Mouse (Mus musculus) forebrain, embryonic 16.5 days (tissue): ENCODE data around the gene Slc6a21. TPM values are rescaled to one million over a fixed set of nuclear protein-coding genes. Genes with fewer than 3 reads are reported as not detected.
"Not testable (repeated sequence)": the region's sequence is repeated elsewhere in the genome, so short reads cannot be mapped to it uniquely, and the experiment has no call there.

Experiments
- ATAC-seq: fragments of 200-750 bp; cut with Nextera tagmentation; 2 replicates; pipeline ENCODE4 v1.8.0; 2017; ENCODE audit warnings: mild to moderate bottlenecking, moderate library complexity
- H3K27ac ChIP-seq: fragments of 300-500 bp; sonication (generic); 2 replicates; pipeline ENCODE4 v1.5.1; 2014; ENCODE audit warnings: low read length, control low read depth
- H3K27me3 ChIP-seq: fragments of 300-500 bp; sonication (generic); replicated peaks from 2 replicates; pipeline ENCODE4 v1.6.1; 2014; ENCODE audit warnings: low read length; ENCODE audit not compliant: control insufficient read depth, insufficient read depth
- H3K36me3 ChIP-seq: fragments of 300-500 bp; sonication (generic); 2 replicates; pipeline ENCODE4 v1.6.1; 2014; ENCODE audit not compliant: control insufficient read depth, insufficient read depth
- H3K4me1 ChIP-seq: fragments of 300-500 bp; sonication (generic); replicated peaks from 2 replicates; pipeline ENCODE4 v1.6.1; 2014; ENCODE audit warnings: low read length; ENCODE audit not compliant: control insufficient read depth, insufficient read depth
- H3K4me2 ChIP-seq: fragments of 300-500 bp; sonication (generic); 2 replicates; pipeline ENCODE4 v1.6.1; 2014; ENCODE audit warnings: mild to moderate bottlenecking, low read length, control low read depth
- H3K4me3 ChIP-seq: fragments of 300-500 bp; sonication (generic); replicated peaks from 2 replicates; pipeline ENCODE4 v1.5.1; 2014; ENCODE audit warnings: mild to moderate bottlenecking, low read length, control low read depth
- H3K9ac ChIP-seq: fragments of 300-500 bp; sonication (generic); replicated peaks from 2 replicates; pipeline ENCODE4 v1.6.1; 2014; ENCODE audit warnings: low read depth, low read length, control low read depth
- H3K9me3 ChIP-seq: fragments of 300-500 bp; sonication (generic); 2 replicates; pipeline ENCODE4 v1.6.1; 2016; ENCODE audit warnings: low read length; ENCODE audit not compliant: control insufficient read depth
- WGBS: fragments of 180-500 bp; shearing (Covaris S2); extraction: QIAGEN DNeasy Blood & Tissue Kit; methylation state at CpG from one replicate; pipeline ENCODE4 v1.1.7; 2014; 5-methylcytosine and 5-hydroxymethylcytosine counted together
- polyA plus RNA-seq: library from polyadenylated mRNA; unstranded; fragments of >200 nt; fragmentation: Nextera tagmentation; extraction: Ambion mirVana; gene quantifications from 2 replicates; pipeline ENCODE4 v1.2.1, GENCODE M21; 2015

The Slc6a21 gene
- polyA plus RNA-seq, 1 experiment from 2014 or later: not detected

- no peaks in the 10 kb centered on the region for H3K4me1 ChIP-seq
- WGBS: 38% methylated on average over 3 of the region's 3 CpGs
Measured at GRCm38 (mm10) chr7:45247666-45248065, 29.6 kb upstream of the Slc6a21 start.

DNA sequence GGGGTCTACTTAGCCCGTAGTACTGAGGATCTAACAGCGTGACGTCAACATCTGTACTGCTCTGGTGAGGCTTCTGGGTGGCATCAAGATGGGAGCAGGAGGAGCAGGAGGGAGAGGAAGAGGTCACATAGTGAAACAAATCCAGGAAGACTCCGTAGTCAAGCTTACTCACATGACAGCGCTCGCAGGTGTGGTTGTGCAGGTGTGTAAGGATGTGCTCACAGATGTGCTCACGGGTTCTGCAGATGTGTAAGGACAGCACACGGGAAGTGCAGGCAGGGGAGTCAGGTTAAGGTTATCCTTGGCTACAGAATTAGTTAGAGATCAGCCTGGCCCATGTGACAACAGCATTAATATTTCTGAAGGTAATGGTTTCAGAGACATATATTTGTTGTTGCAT lies 23.5 kb upstream of the Slc6a21 start:
- no peak overlapping the region for H3K27ac ChIP-seq
- H3K36me3 ChIP-seq: no peaks in the 10 kb centered on the region
- no peak for ATAC-seq
- H3K4me2 ChIP-seq: no peak overlapping the region
- no peaks in the 10 kb centered on the region for H3K4me1 ChIP-seq
- H3K27me3 ChIP-seq: no peaks in the 10 kb centered on the region
- no peak overlapping the region for H3K4me3 ChIP-seq
- H3K9ac ChIP-seq: no peak overlapping the region
- H3K9me3 ChIP-seq: no peaks in the 10 kb centered on the region
- 92% methylated on average over 8 of the region's 8 CpGs for whole genome bisulfite sequencing

More at GRCm38 (mm10) chr7:45247666-45248065, 29.6 kb upstream of the Slc6a21 start:
- H3K27me3 ChIP-seq: no peaks in the 10 kb centered on the region
- no peak overlapping the region for H3K4me3 ChIP-seq
- H3K9me3 ChIP-seq: no peaks in the 10 kb centered on the region
- H3K4me2 ChIP-seq: no peak overlapping the region
- H3K36me3 ChIP-seq: no peaks in the 10 kb centered on the region
- no peak overlapping the region for H3K27ac ChIP-seq
- H3K9ac ChIP-seq: no peak overlapping the region
- no peak for ATAC-seq

DNA sequence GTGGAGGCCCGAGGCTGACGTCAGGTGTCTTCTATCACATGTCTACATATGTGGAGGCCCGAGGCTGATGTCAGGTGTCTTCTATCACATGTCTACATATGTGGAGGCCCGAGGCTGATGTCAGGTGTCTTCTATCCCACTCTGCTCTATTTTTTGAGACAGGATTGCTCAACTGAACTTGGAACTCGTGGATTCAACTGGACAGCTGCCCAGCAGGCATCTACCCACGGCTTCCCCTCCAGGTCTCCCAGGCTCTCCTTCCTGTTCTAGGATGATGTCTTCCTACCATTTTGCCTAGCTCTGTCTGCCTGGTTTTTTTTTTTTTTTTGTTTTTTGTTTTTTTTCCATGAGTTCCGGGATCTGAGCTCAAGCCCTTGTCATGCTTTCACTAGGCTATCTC lies 21.5 kb upstream of the Slc6a21 start:
- not testable (repeated sequence) for H3K27me3 ChIP-seq, H3K27ac ChIP-seq, H3K4me3 ChIP-seq, H3K9me3 ChIP-seq, H3K36me3 ChIP-seq, H3K9ac ChIP-seq, H3K4me1 ChIP-seq, H3K4me2 ChIP-seq, ATAC-seq
- WGBS: 86% methylated on average over 5 of the region's 7 CpGs

GRCm38 (mm10) chr7:45257063-45257840 lies 20.1 kb upstream of the Slc6a21 start:
- Histone ChIP-seq H3K4me1 (peaks cover 2% of the 10 kb centered on the region; the same call in 1 of the 2 replicates), H3K4me2 (no peak overlapping the region), H3K36me3 (no peaks in the 10 kb centered on the region), H3K27me3 (no peaks in the 10 kb centered on the region), H3K27ac (no peak overlapping the region), H3K4me3 (no peak overlapping the region), H3K9ac (no peak overlapping the region), H3K9me3 (no peaks in the 10 kb centered on the region)
- 66% methylated on average over 11 of the region's 11 CpGs for WGBS
- ATAC-seq: no peak

DNA sequence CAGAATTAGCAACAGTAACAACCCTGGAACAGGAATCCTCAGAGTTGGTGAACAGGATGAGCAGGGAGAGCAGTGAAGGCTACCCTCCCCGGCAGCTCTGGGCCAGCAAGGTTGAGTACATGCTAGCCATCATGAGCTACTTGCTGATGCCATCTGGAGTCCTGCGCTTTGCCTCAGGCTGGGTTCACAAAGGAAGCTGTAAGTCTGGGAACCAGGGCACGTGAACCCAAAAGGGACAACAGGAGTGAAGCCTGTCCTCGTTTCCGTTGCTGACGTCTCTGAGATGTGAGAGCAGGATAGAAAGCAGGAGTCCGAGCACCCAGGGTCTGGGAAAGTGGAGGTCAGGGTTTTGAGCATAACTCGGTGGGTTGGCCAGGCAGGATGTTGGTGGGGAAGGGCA lies 18.0 kb upstream of the Slc6a21 start:
- no peak overlapping the region for H3K27ac ChIP-seq
- H3K27me3 ChIP-seq: no peaks in the 10 kb centered on the region
- H3K36me3 ChIP-seq: no peaks in the 10 kb centered on the region
- 86% methylated on average over 8 of the region's 8 CpGs for WGBS
- ATAC-seq: no peak
- H3K9me3 ChIP-seq: no peaks in the 10 kb centered on the region
- no peak overlapping the region for H3K9ac ChIP-seq
- no peak overlapping the region for H3K4me3 ChIP-seq
- peaks cover 5% of the 10 kb centered on the region for H3K4me1 ChIP-seq
- H3K4me2 ChIP-seq: no peak overlapping the region

GRCm38 (mm10) chr7:45262266-45262665 lies 15.0 kb upstream of the Slc6a21 start:
- Histone ChIP-seq H3K9me3 (no peaks in the 10 kb centered on the region), H3K9ac (no peak overlapping the region), H3K4me1 (peaks cover 5% of the 10 kb centered on the region), H3K4me2 (no peak overlapping the region), H3K36me3 (no peaks in the 10 kb centered on the region), H3K27ac (no peak overlapping the region), H3K4me3 (no peak overlapping the region), H3K27me3 (no peaks in the 10 kb centered on the region)
- 49% methylated on average over 7 of the region's 7 CpGs for WGBS
- no peak for ATAC-seq

GRCm38 (mm10) chr7:45263006-45263607 lies 14.2 kb upstream of the Slc6a21 start:
- H3K27me3 ChIP-seq: no peaks in the 10 kb centered on the region
- 62% methylated on average over 7 of the region's 7 CpGs for WGBS
- H3K36me3 ChIP-seq: no peaks in the 10 kb centered on the region
- no peak overlapping the region for H3K4me3 ChIP-seq
- H3K27ac ChIP-seq: no peak overlapping the region
- H3K4me1 ChIP-seq: peaks cover 5% of the 10 kb centered on the region
- H3K9me3 ChIP-seq: no peaks in the 10 kb centered on the region
- no peak overlapping the region for H3K4me2 ChIP-seq
- ATAC-seq: no peak
- H3K9ac ChIP-seq: no peak overlapping the region

DNA sequence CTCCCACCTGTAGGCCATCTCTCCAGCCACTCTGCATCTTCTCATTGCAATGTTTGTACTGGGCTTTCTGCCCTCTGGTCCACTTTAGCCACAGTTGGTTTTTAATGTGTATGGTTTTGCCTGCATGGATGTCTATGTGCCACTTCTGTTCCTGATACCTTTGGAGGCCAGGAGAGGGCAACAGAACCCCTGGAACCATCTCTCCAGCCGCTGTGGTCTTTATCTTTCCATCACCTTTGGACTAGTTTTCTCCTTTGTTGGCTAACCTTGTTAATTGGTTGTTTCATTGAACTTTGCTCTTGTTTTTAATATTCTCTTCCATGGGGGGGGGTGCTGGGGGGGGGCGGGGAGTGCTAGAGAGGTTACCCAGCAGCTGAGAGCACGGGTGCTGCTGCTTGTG lies 13.0 kb upstream of the Slc6a21 start:
- Histone ChIP-seq H3K4me3 (no peak overlapping the region), H3K9ac (no peak overlapping the region), H3K27me3 (no peaks in the 10 kb centered on the region), H3K9me3 (no peaks in the 10 kb centered on the region), H3K4me1 (peaks cover 5% of the 10 kb centered on the region), H3K4me2 (no peak overlapping the region), H3K27ac (no peak overlapping the region), H3K36me3 (no peaks in the 10 kb centered on the region)
- 77% methylated on average over 3 of the region's 3 CpGs for WGBS
- ATAC-seq: no peak

DNA sequence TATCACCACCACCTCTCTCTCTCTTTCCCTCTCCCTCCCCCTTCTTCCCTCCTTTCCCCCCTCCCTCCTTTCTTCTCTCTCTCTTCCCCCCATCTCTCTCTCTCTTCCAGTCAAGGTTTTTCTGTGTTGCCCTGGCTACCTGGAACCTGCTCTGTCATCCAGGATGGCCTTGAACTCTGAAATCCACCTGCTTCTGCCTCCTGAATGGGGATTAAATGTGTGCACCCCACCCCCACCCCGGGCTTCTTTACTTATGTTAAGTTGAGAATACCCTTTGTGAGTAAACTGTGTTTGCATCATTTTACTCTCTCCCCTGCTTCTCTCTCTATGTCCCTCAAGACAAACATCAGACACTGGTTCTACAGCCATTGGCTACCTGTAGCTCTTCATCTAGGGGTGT lies 11.8 kb upstream of the Slc6a21 start:
- Histone ChIP-seq H3K27me3 (no peaks in the 10 kb centered on the region), H3K4me3 (no peak overlapping the region), H3K36me3 (no peaks in the 10 kb centered on the region), H3K27ac (no peak overlapping the region), H3K4me1 (peaks cover 5% of the 10 kb centered on the region), H3K9me3 (no peaks in the 10 kb centered on the region), H3K9ac (no peak overlapping the region), H3K4me2 (no peak overlapping the region)
- 68% methylated on average over 1 of the region's 1 CpGs for WGBS
- no peak for ATAC-seq
